Mouse (Mus musculus): ENCODE measurements around the gene Poc1a. TPM values are rescaled to one million over a fixed set of nuclear protein-coding genes. Genes with fewer than 3 reads are reported as not detected.

Poc1a gene
- total and polyA plus RNA-seq, 2 experiments from 2014 or later: 12.3 to 13.6 TPM

DNA sequence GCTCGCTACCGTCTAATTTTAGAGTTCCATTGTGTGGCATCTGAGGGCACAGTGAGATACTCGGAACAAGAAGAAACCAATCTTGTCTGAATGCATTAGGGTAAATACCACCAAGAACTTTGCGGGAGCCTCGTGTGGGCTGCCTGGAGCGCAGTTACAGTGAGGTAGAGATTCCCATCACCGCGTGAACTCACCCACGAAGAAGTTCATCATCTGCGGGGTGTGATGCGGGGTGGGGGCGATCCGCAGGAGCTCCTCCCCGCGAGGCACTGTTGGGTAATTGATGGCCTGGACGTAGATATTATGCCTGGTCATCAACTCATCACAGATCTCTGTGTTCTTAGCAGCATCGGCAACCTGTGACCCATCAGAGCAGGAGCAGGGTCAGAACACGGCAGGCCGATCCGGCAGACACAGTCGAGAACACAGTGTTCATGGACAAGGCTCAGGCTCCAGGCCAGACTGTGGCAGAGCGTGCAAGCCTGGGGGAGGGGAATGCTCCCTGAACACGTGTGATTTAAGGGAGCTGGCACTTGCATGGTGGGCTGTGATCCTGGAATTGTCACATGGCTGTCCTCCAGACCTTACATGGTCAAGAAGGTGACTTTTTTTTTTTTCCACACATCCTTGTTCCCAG, 45.5 kb upstream of the Poc1a start:
- ATAC-seq (ENCODE audit: insufficient read depth, low read depth): peak; percentile 87
- Histone ChIP-seq H3K27ac (ENCODE audit: low read depth) (peak overlapping the region; percentile 74), H3K36me3 (replicated peaks; ENCODE audit: control insufficient read depth, insufficient read depth, low read length) (peaks cover 80% of the 10 kb centered on the region), H3K9me3 (replicated peaks; ENCODE audit: control insufficient read depth, low read length) (no peaks in the 10 kb centered on the region), H3K4me2 (ENCODE audit: low read depth, low read length) (no peak overlapping the region), H3K27me3 (ENCODE audit: control insufficient read depth, insufficient read depth, low read length) (no peaks in the 10 kb centered on the region), H3K9ac (replicated peaks; ENCODE audit: low read depth, low read length) (no peak overlapping the region), H3K4me3 (ENCODE audit: low read depth, low read length) (no peak overlapping the region), H3K4me1 (ENCODE audit: control insufficient read depth, insufficient read depth) (0 out of 2 replicates have a peak, but pooled peaks cover 3% of the 10 kb centered on the region)
- WGBS: 67% methylated on average over 23 of the region's 23 CpGs
- DNase-seq (ENCODE audit: low spot score): peak; percentile 84
- TF ChIP-seq EP300 (IDR thresholded peaks at IDR 0.05; ENCODE audit: low read depth): no peak

DNA sequence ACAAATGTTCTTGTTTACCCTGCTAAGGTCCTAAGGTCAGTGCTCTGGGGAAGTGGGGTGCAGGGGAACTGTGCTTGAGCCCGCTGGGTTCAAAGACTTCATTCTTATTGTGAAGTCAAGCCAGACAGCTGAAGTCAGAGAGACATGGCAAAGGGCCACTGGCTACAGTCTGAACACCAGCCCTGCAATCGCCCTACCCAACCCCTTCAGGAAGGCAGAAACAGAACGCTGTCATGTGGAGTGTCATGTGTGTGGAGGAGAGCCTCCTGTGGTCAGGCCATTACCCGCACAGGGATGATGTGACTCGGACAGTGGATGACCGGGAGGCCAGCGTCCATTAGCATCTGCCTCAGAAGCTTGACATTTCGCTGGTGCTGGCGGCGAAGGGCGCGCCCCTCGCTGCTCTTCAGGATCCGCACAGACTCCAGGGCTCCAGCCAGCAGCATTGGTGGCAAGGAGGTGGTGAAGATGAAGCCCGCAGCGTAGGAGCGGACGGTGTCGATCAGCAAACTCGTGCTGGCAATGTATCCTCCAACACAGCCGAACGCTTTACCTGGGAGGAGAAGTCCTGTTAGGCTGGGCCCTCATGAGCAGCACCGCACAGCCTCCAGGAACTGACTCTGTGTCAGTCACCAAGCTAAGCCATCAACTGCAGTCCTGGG, 44.6 kb upstream of the Poc1a start:
- no peak for ATAC-seq (ENCODE audit: insufficient read depth, low read depth)
- 90% methylated on average over 23 of the region's 23 CpGs for WGBS
- no peaks in the 10 kb centered on the region for H3K9me3 ChIP-seq (replicated peaks; ENCODE audit: control insufficient read depth, low read length)
- H3K27ac ChIP-seq (ENCODE audit: low read depth): peak overlapping the region; percentile 74
- no peak for TF ChIP-seq CTCF (IDR thresholded peaks at IDR 0.05; ENCODE audit: low read depth)
- TF ChIP-seq EP300 (IDR thresholded peaks at IDR 0.05; ENCODE audit: low read depth): no peak
- no peak for DNase-seq (ENCODE audit: low spot score)
- H3K27me3 ChIP-seq (ENCODE audit: control insufficient read depth, insufficient read depth, low read length): no peaks in the 10 kb centered on the region
- H3K4me1 ChIP-seq (ENCODE audit: control insufficient read depth, insufficient read depth): 0 out of 2 replicates have a peak, but pooled peaks cover 3% of the 10 kb centered on the region
- H3K9ac ChIP-seq (replicated peaks; ENCODE audit: low read depth, low read length): no peak overlapping the region
- H3K4me3 ChIP-seq (ENCODE audit: low read depth, low read length): no peak overlapping the region
- H3K4me2 ChIP-seq (ENCODE audit: low read depth, low read length): no peak overlapping the region
- peaks cover 90% of the 10 kb centered on the region for H3K36me3 ChIP-seq (replicated peaks; ENCODE audit: control insufficient read depth, insufficient read depth, low read length)

DNA sequence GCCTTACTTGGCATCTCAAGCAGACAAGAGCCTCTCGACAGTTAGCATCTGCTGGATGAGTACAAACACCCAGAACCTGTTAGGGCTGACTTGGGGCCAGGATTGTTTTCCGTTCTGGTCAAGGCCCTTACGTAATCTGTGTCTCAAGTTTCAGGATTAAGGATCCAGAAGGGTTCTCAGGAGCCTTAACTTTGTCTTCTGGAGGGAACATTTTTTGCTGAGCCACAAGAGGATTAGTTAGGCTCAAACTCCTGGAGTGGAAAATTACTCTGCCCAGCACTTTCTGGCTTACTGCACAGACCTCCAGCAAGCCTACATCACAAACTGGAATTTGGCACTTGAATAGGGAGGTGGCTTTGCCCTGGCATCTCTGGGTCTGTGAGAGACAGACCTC, 44.0 kb upstream of the Poc1a start:
- H3K9ac ChIP-seq (replicated peaks; ENCODE audit: low read depth, low read length): no peak overlapping the region
- ATAC-seq (ENCODE audit: insufficient read depth, low read depth): no peak
- TF ChIP-seq CTCF (IDR thresholded peaks at IDR 0.05; ENCODE audit: low read depth) (no peak), EP300 (IDR thresholded peaks at IDR 0.05; ENCODE audit: low read depth) (no peak)
- H3K4me1 ChIP-seq (ENCODE audit: control insufficient read depth, insufficient read depth): 0 out of 2 replicates have a peak, but pooled peaks cover 3% of the 10 kb centered on the region
- peak overlapping the region; percentile 8; the same call in 1 of the 2 replicates for H3K27ac ChIP-seq (ENCODE audit: low read depth)
- H3K27me3 ChIP-seq (ENCODE audit: control insufficient read depth, insufficient read depth, low read length): no peaks in the 10 kb centered on the region
- no peaks in the 10 kb centered on the region for H3K9me3 ChIP-seq (replicated peaks; ENCODE audit: control insufficient read depth, low read length)
- peaks cover 95% of the 10 kb centered on the region for H3K36me3 ChIP-seq (replicated peaks; ENCODE audit: control insufficient read depth, insufficient read depth, low read length)
- 77% methylated on average over 3 of the region's 3 CpGs for WGBS
- no peak overlapping the region for H3K4me3 ChIP-seq (ENCODE audit: low read depth, low read length)
- no peak for DNase-seq (ENCODE audit: low spot score)
- H3K4me2 ChIP-seq (ENCODE audit: low read depth, low read length): no peak overlapping the region

DNA sequence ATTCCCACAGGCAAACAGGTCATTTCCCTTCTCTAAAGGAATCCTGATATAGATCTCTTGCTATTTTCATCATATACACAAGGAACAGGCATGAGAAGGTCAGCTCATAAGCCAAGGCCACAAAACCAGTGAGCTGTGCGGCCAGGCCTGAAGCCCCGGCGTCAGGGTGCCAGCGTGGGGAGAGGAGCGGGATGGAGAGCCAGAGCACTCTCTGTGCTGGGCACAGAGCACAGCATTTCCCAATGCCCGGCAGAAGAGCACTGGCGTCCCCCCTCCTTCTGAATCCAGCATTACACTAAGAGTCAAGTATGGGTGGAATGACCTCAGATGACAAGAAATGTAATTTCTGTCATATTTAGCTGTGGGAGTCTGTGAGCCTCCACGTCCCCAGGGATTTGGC, 43.5 kb upstream of the Poc1a start:
- Histone ChIP-seq H3K27me3 (ENCODE audit: control insufficient read depth, insufficient read depth, low read length) (no peaks in the 10 kb centered on the region), H3K9ac (replicated peaks; ENCODE audit: low read depth, low read length) (no peak overlapping the region), H3K36me3 (replicated peaks; ENCODE audit: control insufficient read depth, insufficient read depth, low read length) (peaks cover 100% of the 10 kb centered on the region), H3K4me3 (ENCODE audit: low read depth, low read length) (no peak overlapping the region), H3K4me1 (ENCODE audit: control insufficient read depth, insufficient read depth) (0 out of 2 replicates have a peak, but pooled peaks cover 3% of the 10 kb centered on the region), H3K27ac (ENCODE audit: low read depth) (no peak overlapping the region), H3K9me3 (replicated peaks; ENCODE audit: control insufficient read depth, low read length) (no peaks in the 10 kb centered on the region), H3K4me2 (ENCODE audit: low read depth, low read length) (no peak overlapping the region)
- ATAC-seq (ENCODE audit: insufficient read depth, low read depth) (no peak), DNase-seq (ENCODE audit: low spot score) (no peak)
- no peak for TF ChIP-seq EP300 (IDR thresholded peaks at IDR 0.05; ENCODE audit: low read depth)
- TF ChIP-seq CTCF (IDR thresholded peaks at IDR 0.05; ENCODE audit: low read depth): no peak
- 81% methylated on average over 8 of the region's 8 CpGs for WGBS

DNA sequence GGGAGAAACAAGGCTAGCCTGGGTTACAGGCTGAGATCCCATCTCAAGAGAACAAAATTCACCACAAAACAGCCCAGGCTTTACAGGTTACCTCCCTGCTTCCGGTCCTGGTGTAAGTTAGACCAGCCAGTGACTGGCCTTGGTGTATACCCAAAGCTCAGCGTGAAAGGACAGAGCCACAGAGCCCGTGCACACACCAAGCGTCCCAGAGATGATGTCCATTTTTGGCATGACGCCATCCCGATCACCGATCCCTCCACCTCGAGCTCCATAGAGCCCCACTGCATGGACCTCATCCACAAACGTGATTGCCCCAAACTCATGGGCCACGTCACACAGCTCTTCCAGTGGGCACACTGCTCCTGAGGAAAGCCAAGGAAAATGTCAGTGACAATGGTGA, 43.0 kb upstream of the Poc1a start:
- 89% methylated on average over 10 of the region's 10 CpGs for WGBS
- DNase-seq (ENCODE audit: low spot score): no peak
- Histone ChIP-seq H3K36me3 (replicated peaks; ENCODE audit: control insufficient read depth, insufficient read depth, low read length) (peaks cover 100% of the 10 kb centered on the region), H3K4me1 (ENCODE audit: control insufficient read depth, insufficient read depth) (0 out of 2 replicates have a peak, but pooled peaks cover 3% of the 10 kb centered on the region), H3K9me3 (replicated peaks; ENCODE audit: control insufficient read depth, low read length) (no peaks in the 10 kb centered on the region), H3K27ac (ENCODE audit: low read depth) (no peak overlapping the region), H3K9ac (replicated peaks; ENCODE audit: low read depth, low read length) (no peak overlapping the region), H3K4me2 (ENCODE audit: low read depth, low read length) (no peak overlapping the region), H3K27me3 (ENCODE audit: control insufficient read depth, insufficient read depth, low read length) (no peaks in the 10 kb centered on the region), H3K4me3 (ENCODE audit: low read depth, low read length) (no peak overlapping the region)
- no peak for TF ChIP-seq EP300 (IDR thresholded peaks at IDR 0.05; ENCODE audit: low read depth)
- no peak for TF ChIP-seq CTCF (IDR thresholded peaks at IDR 0.05; ENCODE audit: low read depth)
- ATAC-seq (ENCODE audit: insufficient read depth, low read depth): no peak
